Mouse (Mus musculus) small intestine, adult 2 months (tissue): ENCODE measurements at regions not wholly inside any gene's neighbourhood (a gene's known extent, or its start where the extent isn't known, plus 50 kb on each side); places are given as distances from the start of the nearest gene placed in this dataset.

Experiments
- H3K27ac ChIP-seq: fragments of 200-500 bp; 2 replicates; pipeline ENCODE4 v1.5.1; 2012; ENCODE audit warnings: low read depth, low read length, control low read depth, inconsistent platforms; ENCODE audit not compliant: insufficient read depth
- H3K27me3 ChIP-seq: fragments of 200-500 bp; 2 replicates; pipeline ENCODE4 v1.6.1; 2012; ENCODE audit warnings: mild to moderate bottlenecking, moderate library complexity, low read length, inconsistent platforms; ENCODE audit not compliant: control insufficient read depth, insufficient read depth
- H3K36me3 ChIP-seq: fragments of 200-500 bp; 2 replicates; pipeline ENCODE4 v1.6.1; 2012; ENCODE audit warnings: mild to moderate bottlenecking, low read length, control low read depth, inconsistent platforms; ENCODE audit not compliant: control insufficient read depth, insufficient read depth
- H3K4me1 ChIP-seq: fragments of 200-500 bp; 2 replicates; pipeline ENCODE4 v1.6.1; 2012; ENCODE audit warnings: low read length, inconsistent platforms, mixed read lengths; ENCODE audit not compliant: control insufficient read depth, insufficient read depth, insufficient read length
- H3K4me3 ChIP-seq: fragments of 200-500 bp; 2 replicates; pipeline ENCODE4 v1.5.1; 2012; ENCODE audit warnings: low read depth, mild to moderate bottlenecking, control low read depth, inconsistent platforms, low read length, moderate library complexity
- CTCF ChIP-seq: fragments of 200-500 bp; IDR thresholded peaks from 2 replicates; pipeline ENCODE4 v1.5.1; 2012; ENCODE audit warnings: low read depth, mild to moderate bottlenecking, control low read depth, inconsistent platforms, low read length, moderate library complexity, mixed read lengths; ENCODE audit not compliant: insufficient replicate concordance, insufficient read length; ENCODE audit errors: extremely low read depth
- POLR2A ChIP-seq: fragments of 200-500 bp; IDR thresholded peaks from 2 replicates; pipeline ENCODE4 v1.6.1; 2012; ENCODE audit warnings: low read depth, mild to moderate bottlenecking, control low read depth, inconsistent platforms, low read length, moderate library complexity
- WGBS: fragments of 180-500 bp; shearing (Covaris S2); methylation state at CpG from one replicate; pipeline ENCODE4 v1.1.7; 2018; 5-methylcytosine and 5-hydroxymethylcytosine counted together

- Histone ChIP-seq H3K27ac (no peak overlapping the region), H3K4me1 (no peaks in the 10 kb centered on the region), H3K4me3 (no peak overlapping the region), H3K27me3 (no peaks in the 10 kb centered on the region), H3K36me3 (no peaks in the 10 kb centered on the region)
- TF ChIP-seq CTCF: no peak
- no peak for TF ChIP-seq POLR2A
- WGBS: 53% methylated on average over 15 of the region's 15 CpGs
Observed at GRCm38 (mm10) chr15:86932345-86933075, 611.6 kb upstream of the Fam19a5 start.

- WGBS: 83% methylated on average over 3 of the region's 3 CpGs
- H3K27ac ChIP-seq: no peak overlapping the region
- no peaks in the 10 kb centered on the region for H3K4me1 ChIP-seq
- no peaks in the 10 kb centered on the region for H3K27me3 ChIP-seq
- no peak for TF ChIP-seq POLR2A
- TF ChIP-seq CTCF: no peak
- no peaks in the 10 kb centered on the region for H3K36me3 ChIP-seq
- H3K4me3 ChIP-seq: no peak overlapping the region
Observed at GRCm38 (mm10) chr15:86937364-86937763, 606.7 kb upstream of the Fam19a5 start.

- Histone ChIP-seq H3K4me3 (no peak overlapping the region), H3K36me3 (no peaks in the 10 kb centered on the region), H3K27me3 (no peaks in the 10 kb centered on the region), H3K27ac (no peak overlapping the region), H3K4me1 (no peaks in the 10 kb centered on the region)
- 32% methylated on average over 7 of the region's 7 CpGs for WGBS
- no peak for TF ChIP-seq CTCF
- TF ChIP-seq POLR2A: no peak
Observed at GRCm38 (mm10) chr15:86944529-86944928, 599.6 kb upstream of the Fam19a5 start.

GRCm38 (mm10) chr15:86952593-86952992, 591.5 kb upstream of the Fam19a5 start:
- no peaks in the 10 kb centered on the region for H3K36me3 ChIP-seq
- TF ChIP-seq CTCF (no peak), POLR2A (no peak)
- no peak overlapping the region for H3K27ac ChIP-seq
- no peaks in the 10 kb centered on the region for H3K27me3 ChIP-seq
- WGBS: 59% methylated on average over 5 of the region's 5 CpGs
- H3K4me1 ChIP-seq: no peaks in the 10 kb centered on the region
- H3K4me3 ChIP-seq: no peak overlapping the region

- WGBS: 81% methylated on average over 8 of the region's 8 CpGs
- Histone ChIP-seq H3K4me3 (no peak overlapping the region), H3K4me1 (no peaks in the 10 kb centered on the region), H3K36me3 (no peaks in the 10 kb centered on the region), H3K27ac (no peak overlapping the region), H3K27me3 (no peaks in the 10 kb centered on the region)
- no peak for TF ChIP-seq POLR2A
- no peak for TF ChIP-seq CTCF
Observed at GRCm38 (mm10) chr15:86957872-86958271, 586.2 kb upstream of the Fam19a5 start.

- WGBS: 73% methylated on average over 2 of the region's 2 CpGs
Observed at GRCm38 (mm10) chr15:86962921-86963320, 581.2 kb upstream of the Fam19a5 start.

DNA sequence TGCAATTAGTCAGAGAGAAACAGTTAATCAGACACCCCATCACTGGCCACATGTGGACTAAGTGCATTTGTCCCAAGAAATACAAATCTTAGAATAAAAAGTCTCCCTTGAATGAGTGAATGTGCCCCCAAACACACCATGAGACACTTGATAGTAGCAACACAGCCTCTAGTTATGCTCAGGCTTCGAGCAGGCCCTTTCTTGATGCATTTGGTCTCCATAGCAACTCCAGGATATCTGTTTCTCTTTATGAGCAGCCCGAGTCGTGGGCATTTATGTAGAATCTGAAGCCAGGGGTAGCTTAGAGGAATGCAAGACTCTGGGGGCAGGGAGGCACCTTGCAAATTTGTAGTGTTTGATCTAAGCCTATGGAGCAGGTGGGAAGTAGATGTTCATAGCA, 580.6 kb upstream of the Fam19a5 start:
- TF ChIP-seq POLR2A: no peak
- TF ChIP-seq CTCF: no peak
- H3K4me3 ChIP-seq: no peak overlapping the region
- no peak overlapping the region for H3K27ac ChIP-seq
- H3K27me3 ChIP-seq: no peaks in the 10 kb centered on the region
- 25% methylated on average over 3 of the region's 3 CpGs for WGBS
- no peaks in the 10 kb centered on the region for H3K36me3 ChIP-seq
- no peaks in the 10 kb centered on the region for H3K4me1 ChIP-seq

More at GRCm38 (mm10) chr15:86962921-86963320, 581.2 kb upstream of the Fam19a5 start:
- no peak overlapping the region for H3K27ac ChIP-seq
- no peak overlapping the region for H3K4me3 ChIP-seq
- no peaks in the 10 kb centered on the region for H3K36me3 ChIP-seq
- H3K27me3 ChIP-seq: no peaks in the 10 kb centered on the region
- TF ChIP-seq CTCF (no peak), POLR2A (no peak)
- no peaks in the 10 kb centered on the region for H3K4me1 ChIP-seq
